Mouse (Mus musculus): ENCODE results near the gene Shox2. TPM values are rescaled to one million over a fixed set of nuclear protein-coding genes. Genes with fewer than 3 reads are reported as not detected.

Shox2 gene
- polyA plus RNA-seq, 3 experiments from 2014 or later, result not detected

DNA sequence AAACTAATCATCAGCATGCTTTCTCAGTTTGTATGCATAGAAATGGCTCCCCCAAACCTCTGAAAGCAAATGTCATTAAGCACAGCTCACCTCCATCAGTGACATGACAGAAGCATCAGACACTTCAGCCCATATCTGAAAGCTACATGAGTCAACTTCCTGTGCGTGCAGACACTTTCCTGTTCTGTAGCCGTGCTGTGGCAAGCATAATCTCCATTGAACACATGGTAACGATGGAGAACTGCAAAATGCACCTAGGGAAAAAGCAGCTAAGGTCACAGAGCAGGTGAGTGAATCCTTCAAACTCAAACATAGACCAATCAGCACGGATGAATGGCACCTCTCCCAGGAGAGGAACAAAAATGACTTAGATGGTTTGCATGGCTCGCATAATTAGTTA lies 21.6 kb downstream of the Shox2 start:
- ATAC-seq, result no peak

DNA sequence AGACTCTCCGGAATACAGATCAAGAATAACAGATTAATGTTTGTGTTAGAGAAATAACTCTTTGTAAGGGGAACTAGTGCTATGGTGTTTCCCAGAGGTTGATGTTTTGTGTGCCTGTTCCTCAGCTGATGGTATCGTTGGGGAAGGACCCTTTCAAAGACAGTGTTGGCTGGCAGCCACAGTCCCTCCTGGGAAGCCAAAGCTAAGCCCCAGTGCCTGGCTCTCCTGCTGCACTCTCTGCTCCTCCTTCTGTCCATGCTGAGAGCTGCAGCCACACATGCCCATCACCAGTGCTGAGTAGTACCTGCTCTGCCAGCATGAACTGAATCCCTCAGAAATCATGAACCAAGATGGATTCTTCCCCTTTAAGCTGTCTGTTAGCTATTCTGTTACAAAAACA lies 26.4 kb downstream of the Shox2 start:
- ATAC-seq, result no peak

DNA sequence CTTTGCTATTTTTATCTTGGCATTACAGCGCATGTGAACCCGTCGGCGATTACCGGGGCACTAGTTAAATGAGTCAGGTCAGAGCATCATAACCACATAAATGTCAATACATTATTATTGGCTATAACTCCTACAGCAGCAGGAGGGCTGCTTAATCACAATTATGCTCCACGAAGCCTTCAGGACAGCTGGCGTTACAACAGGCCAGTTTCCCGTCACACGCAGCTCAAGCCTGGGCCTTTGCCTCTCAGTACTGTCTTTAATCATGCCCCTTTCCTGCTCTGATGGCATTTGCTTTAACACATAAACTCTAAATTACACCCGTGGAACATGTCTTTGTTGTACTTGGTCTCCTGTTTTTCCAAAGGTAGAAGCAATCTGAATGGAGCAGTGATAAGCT lies 41.9 kb downstream of the Shox2 start:
- ATAC-seq, result no peak

DNA sequence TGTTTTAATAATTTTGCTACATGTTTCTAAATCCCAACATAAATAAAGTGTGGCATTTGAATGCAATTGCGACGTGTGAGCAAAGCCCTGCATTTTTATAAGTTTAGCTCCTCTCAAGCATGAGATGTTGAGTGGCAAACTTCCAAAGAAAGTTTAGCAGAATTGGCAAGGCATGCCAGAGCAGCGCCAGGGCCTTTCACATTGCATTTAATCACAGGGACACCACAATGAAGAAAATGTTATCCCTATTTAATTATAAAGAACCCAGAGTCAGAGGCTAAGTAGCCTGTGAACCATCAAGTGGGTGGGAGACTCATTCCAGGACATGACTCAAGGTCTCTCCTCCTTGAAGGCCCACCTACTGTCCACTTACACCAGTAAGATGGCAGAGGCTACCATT lies 59.1 kb downstream of the Shox2 start:
- no peak for ATAC-seq

Other genes with a start within 250 kb of the Shox2 start
- gene Rsrc1, start 381 bp downstream of the Shox2 start, polyA plus RNA-seq (2017; shearing (Covaris generic)), result 10 to 100 TPM; 43.1 to 52.8 (median 44.0) TPM